Mouse (Mus musculus) thymus, postnatal 14 days (tissue): ENCODE results near the gene Alk.

Experiments
- DNase-seq: peaks from one replicate; pipeline ENCODE4 v3.0.0; 2021

Gene Alk

DNA sequence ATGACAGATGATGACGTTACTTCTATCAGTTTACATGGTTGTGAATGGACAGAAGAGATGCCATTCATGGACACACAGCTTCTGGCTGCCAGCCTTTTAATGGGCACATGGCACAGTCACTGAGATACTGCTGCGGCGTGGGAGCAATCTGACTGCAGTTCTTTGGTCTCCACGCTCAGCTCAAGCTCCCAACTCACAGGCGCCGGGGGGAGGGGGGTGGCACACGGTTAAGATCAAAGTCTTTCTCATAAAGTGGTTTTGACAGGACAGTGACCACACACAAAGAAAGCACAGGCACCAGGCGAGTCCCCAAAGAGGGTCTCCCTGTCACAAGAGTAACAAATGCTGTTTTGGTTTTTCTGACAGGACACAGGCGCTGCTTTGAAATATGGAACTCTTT is 641.7 kb downstream of the Alk start:
- no peak for DNase-seq

DNA sequence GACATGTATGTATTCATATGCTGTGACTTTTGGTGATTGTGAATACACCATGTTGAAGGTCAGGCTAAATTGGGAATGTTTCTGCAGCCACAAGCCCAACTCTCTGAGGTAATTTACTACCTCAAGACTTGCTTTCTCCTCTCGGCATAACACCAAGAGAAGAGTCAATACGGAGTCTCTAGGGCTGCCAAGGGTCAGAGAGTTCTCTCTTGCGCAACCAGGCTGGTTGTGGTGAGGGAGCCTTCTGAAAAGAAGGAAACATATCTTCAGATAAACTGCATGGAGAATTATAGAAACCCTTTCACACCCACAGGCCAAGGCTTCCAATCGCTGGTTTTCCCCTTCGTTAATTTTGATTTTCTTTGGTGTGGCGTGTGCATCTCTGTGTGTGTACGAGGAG is 649.4 kb downstream of the Alk start:
- no peak for DNase-seq

DNA sequence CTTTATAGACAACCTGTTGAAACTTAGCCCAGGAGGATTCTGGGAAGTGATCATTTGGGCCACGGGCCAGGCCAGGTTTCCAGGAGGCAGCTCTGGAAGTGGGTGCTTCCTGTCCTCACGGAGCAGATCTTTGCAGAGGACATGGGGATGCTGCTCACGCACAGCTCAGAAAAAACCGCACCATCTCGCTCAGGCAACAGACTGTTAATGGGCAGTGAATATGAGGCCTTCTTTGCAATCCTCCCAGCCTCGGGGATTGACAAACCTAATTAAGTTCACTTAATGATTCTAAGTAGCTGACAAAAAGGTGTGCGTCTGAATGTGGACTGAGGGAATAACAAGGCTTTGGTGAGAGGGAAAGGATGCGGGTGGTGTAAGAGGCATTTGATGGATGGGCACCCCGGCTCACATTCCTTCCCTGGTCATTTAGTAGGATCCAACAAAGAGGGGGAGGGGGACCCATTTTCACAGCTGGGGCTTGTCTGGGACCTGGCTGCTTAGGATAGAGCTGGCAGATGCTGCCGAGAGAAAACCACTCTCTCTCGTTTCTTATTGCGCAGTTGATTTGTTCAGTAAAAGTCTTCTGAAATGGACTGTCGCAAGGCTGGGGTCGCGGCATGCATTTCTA is 650.1 kb downstream of the Alk start:
- no peak for DNase-seq

DNA sequence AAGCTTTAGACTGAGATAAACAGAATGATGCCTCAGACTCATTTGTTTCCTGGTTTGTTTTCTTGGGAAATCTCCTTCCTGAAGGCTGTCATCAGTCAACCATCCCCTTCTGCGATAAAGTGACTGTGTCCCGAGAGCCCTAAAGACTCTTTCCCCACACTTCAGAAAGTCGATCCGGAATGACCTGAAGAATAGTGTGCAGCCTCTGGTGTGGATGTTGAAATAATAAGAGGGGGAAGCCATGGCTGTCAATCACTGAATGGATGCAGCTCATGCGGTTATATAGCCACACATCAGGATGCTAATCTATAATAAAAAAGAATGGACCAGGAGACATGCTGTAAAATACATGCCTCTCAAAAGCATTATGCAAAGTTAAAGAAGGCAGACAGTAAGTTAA is 653.5 kb downstream of the Alk start:
- DNase-seq, result no peak

DNA sequence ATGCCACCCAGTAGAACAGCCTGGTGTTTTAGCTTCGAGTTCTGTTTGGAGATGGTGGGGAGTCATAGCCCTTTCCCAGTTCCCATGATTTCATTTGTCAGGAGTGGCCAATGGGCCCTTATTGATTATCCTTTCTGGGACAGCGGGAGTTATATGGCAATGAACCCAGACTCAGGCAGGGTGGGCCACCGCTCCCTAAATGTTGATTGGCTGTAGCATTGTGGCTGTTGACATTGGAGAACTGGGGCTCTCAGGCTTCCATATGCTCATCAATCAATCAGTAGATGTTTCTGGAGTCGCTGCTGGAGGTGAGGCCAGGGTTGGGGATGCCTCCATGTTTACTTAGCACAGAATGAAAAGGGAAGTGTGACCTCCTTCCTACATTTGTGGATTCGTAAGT is 655.7 kb downstream of the Alk start:
- no peak for DNase-seq

DNA sequence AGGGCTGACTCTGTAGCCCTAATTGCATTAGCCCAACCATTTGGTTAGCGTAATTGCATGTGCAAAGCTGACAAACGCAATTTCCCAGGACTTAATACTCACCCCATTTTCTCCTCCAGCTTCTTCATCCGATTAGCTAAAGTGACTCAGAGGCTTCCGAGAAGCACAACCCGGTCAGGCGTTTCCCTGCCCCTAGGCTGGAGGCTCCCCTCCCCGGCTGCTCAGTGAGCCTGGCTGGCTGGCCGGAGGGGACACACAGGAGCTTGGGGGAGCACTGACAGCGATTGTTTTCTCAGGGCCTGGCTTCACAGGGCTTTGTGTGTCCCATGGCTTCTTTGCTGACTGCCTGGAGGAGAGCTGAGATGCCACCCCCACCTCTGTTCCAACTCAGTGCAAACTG is 657.0 kb downstream of the Alk start:
- DNase-seq, result no peak

DNA sequence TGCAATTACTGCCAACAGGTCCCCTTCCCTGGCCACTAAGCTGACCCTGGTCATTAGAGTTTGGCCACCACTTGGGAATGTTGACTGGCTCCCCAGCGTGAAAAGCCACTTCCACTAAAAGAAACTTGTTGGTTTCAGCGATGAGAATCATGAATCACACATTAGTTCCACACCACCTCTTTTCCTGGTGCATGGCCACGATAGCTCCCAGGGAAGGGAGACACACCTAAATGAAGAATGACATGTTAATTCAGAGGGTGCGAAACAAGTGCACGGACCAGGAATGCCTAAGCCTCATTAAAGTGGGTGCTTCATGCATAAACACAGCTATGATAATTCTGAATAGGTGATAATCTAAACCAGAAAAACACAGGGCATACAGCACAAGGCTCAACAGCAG is 660.4 kb downstream of the Alk start:
- no peak for DNase-seq

DNA sequence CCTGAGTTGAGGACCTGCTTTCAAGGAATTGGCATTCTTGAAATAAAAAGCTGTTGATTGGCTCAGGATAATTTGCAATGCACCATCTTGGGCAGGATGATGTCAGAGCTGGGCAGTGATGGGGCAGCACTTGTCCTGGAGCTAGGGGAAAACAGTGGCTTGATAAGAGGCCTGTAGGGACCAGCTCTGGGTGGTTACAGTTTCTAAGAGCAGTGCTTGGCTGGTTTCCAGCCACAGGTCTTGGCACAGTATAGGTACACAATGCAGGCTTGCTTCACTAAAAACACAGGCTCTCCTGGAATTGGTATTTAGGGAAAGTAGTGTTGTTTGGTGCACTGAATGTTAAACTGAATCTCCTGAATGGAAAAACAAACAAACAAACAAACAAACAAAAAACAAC is 662.4 kb downstream of the Alk start:
- DNase-seq, result no peak

DNA sequence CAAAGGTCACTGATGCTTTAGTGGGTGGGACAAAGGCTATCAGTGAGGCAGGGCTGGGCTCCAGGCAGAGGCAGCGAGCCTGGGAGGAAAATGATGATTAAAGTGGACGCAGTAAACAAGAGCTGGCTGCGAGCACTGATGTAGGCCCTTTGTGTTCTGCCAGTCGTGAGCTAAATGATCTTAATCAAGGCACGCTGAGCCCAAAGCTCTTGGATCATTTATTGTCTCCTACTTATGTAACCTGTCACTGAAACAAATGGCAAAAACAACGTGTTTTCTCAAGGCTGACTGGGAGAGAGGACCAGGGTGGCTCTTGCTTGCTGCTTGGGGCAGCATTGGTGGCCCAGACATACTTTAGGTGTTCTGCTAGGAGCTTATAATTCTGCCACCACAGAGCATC is 663.0 kb downstream of the Alk start:
- no peak for DNase-seq

DNA sequence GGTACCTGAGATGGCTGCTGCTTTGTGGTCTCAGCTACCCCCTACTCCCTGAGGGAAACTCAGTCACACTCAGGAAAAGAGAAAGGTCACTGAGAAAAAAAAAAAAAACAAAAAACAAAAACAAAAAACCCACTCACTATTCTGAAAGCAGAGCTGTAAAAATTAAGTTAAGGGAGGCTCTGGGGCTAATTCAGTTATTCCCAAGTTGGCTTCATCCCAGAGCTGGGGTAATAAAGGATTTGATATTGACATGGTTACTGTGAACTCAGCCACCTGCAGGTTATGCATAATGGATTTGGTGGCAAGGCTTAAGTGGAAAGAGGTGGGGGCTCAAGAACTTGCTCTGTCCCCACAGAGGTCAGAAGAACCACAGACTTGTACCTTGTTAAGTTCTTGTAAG is 667.7 kb downstream of the Alk start:
- no peak for DNase-seq

DNA sequence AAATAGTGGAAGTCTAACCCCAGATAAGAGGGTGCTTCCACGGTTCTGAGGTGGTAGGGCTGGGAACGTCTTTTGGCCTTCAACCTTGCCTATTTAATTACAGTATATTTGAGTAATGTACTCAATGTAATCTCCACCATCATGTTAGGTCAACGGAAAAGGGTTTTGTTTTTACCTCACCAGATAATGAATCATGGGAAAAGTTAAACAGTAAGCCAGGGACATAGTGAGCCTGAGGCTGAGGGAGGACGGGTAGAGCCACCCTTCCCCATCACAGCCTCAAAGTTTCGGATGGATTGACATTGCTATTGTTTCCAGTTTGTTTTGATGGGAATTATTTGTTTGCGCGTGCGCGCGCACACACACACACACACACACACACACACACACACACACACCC is 668.6 kb downstream of the Alk start:
- DNase-seq, result no peak

DNA sequence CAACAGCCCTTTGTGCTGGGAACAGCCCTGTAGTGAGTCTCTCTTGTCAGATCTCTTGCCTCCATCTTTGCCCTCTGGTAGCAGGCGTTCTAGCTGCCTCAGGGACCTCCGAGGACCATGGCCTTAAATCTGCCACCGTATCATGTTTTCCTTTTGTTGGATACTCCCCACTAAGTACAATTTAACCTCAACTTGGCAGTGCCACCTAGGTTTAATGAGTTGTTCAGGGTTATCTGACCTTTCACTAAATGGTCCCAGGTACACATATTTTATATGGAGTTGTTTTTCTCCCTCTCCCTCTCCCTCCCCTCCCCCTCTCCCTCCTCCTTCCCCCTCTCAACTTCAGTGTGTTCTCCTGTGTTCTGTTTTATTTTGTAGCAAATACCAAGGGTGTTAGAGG is 669.1 kb downstream of the Alk start:
- no peak for DNase-seq

DNA sequence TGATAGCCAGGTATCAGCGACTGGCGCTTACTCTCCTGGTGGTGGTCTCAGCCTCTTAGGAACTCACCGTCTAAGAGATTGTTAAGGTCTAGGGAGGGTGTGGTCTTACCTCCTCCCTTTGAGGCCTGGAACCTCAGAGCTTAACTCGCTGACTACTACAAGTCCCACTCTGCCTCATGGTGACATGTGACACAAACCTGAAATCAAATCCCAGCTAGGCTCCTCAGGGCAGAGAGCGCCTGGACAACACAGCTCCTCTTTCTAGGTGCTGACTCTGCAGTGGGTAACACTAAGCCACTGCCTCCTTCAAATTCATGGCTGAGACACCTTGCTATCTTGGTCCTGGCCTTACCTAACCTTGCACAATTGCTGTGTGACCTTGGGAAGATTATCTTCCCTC is 689.5 kb downstream of the Alk start:
- DNase-seq, result no peak

DNA sequence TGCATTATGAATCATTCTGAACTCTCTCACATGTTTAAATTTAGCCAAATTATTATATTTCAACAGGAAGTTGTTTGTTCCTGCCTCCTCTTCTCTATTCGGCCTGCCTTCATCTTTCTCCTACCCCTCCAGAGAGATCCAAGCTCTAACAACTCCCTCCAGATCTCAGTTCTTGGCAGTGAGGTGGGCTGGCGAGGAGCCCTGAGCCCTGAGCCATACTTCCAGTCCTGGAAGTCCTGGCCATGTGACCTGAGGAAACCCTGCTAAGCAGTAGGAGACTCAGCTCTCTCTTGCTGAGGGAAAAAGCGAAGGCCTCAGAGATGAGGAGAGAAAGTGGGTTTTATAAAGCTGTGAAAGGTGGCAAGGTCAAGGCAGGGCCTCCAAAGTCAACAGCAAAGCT is 689.9 kb downstream of the Alk start:
- DNase-seq, result no peak

DNA sequence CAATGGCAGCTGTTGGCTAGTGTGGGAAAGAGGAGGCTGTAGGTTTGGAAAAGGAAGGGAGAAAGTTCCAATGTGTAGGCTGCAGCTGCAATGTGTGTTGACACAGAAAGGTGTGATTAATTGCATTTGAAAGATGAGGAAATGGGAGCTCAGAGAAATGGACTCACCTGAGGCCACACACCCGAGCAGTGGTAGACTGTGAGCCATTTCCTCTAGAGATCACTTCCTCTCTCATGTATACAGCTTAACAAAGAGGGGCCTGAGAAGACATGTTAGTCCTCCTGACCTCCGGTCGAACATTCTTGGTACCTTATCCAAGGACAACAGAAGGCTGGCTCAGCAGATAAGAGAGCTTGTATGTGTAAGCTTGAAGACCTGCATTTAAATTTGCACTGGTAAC is 691.2 kb downstream of the Alk start:
- DNase-seq, result no peak

DNA sequence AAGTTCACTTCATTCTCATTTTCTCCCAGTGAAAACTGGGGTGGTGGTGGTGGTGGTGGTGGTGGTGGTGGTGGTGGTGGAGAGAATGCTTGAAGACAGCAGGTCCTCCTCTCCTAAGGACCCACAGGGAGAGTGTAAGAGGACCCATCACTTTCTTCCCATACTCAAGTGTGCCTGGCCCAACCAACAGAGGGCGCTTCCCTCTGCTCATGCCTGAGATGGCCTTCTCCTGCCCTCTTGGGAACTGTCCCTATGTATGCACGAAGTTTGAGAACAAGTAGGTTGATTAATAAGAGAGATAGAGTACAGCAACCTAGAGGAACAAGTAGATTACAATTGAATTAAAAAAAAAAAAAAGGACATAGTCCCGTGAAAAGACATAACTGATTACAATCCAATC is 695.3 kb downstream of the Alk start:
- peak; percentile 16 for DNase-seq

DNA sequence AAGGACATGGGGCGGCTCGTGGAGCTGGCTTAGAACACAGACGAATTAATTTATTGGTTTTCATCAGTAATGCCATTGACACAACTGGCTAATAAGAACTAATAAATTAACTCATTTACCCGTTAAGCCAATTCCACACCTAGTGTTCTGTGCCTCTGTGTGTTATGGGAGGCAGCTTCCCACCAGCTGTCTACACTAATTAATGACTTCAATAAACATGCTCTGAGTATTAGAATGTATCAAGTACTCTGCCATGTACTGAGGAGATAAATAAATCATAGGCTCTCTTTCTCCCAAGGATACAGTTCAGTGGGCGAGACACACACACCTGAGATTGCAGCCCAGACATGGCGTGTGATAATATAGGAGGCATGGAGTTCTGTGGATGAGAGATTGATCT is 723.1 kb downstream of the Alk start:
- DNase-seq, result no peak

DNA sequence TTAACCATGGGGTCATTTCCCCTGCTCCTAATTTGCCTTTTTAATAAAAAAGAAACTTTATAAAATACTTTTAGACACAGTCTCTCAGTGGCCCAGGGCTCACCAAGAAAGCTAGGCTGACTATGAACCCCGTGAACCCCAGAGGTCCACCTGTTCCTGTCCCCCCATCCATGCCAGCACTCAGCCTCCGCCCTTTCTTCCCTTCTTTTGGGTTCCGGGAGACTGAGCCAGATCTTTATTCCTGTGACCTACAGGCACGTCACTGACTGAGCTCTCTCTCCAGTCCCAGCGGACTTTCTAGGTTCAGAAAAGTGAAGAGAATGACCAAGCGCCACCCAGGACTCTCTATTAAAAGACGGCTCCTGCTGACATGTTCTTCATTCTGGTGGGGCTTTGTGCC is 728.9 kb downstream of the Alk start:
- DNase-seq, result no peak

DNA sequence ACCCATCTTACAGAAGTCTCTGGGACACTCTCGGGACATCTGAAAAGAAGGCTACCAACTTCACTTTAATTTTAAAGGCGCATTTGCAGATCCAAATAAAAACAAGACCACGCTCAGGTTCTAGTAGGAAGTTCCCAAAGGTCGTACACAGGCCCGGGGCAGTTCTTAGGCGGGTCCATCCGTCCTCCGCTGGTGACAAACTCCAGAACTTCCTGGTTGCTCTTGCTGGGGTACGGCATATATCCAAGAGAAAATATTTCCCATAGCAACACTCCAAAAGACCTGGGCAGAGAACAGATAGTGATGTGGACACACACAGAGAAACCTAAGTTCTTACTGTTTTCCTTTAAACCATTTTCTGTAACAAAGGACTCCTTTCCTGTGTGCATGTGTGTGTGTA is 729.6 kb downstream of the Alk start:
- no peak for DNase-seq

DNA sequence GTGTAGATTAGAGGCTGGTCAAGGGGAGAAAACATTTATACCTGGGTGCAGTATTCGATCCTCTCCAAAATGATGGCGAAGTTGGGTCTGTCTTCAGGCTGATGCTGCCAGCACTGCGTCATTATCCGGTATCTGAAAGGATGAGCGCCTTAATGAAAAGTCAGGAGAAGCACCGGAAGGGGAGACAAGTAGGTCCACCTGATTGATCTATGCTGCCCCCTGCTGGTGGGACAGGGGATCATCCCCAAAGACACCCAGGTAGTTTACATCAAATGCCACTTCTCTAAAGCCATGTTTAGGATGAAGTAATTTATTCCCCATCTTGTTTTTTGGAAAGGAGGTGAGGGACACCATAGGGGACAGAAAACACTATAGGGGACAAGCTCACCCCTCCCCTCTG is 730.4 kb downstream of the Alk start:
- peak; percentile 70 for DNase-seq

DNA sequence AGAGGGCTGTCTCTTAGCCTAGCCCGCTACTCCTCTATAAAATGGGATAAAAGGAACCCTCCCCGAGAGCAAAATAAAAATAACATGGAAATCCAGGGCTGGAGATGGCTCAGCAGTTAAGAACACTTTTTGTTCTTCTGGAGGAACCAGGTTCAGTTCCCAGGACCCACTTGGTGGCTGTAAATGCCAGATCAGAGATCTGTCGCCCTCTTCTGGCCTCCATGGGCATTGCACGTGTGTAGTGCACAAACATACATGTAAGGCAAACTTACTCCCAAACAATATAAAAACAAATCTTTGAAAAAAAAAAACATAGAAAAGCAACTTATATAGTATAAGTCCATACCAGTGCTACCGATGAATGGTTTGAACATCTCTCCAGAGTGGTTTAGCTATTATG is 731.5 kb downstream of the Alk start:
- DNase-seq, result peak; percentile 56

DNA sequence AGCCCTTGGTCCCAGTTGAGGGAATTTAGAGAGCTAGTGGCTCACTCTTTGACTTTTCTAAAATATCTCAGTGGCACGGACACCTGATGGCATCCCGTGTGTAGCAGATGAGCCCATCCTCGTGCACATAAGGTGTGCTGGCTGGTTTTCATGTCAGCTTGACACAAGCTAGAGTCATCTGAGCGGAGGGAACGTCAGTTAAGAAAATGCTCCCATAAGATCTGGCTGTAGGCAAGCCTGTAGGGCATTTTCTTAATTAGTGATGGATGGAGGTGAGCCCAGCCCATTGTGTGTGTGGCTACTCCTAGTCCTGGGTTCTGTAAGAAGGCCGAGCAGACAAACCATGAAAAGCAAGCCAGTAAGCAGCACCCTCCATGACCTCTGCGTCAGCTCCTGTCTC is 732.4 kb downstream of the Alk start:
- DNase-seq, result no peak

DNA sequence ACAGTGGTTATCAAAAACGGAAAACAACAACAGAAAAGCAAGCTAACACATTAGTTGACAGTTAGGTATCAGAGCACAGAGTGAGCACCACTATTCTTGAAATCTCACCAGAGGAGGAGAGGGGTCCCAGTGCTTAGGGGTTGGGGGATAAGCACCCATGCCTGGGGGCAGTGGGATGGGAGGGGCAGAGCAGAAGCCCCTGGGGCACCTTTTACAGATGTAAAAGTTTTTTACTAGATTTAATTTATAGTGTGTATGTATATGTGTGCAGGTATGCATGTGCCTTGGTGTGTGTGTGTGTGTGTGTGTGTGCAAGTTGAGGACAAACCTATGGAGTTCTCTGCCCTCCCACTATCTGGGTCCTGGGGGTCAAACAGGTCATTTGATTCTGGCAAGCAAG is 733.8 kb downstream of the Alk start:
- no peak for DNase-seq

DNA sequence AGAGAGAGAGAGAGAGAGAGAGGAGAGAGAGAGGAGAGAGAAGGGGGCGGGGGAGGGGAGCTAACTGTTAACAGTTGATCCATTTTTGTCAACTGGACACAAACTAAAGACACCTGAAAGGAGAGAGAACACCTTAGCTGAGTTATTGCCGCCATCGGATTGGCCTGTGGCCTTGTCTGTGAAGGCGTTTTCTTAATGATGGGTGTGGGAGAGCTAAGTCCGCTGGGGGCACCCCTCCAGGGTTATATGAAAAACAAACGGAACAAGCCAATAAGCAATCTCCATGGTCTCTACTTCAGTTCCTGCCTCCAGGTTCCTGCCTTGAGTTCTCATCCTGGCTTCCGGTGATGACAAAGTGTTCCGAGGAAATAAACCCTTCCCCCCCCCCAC is 734.2 kb downstream of the Alk start:
- DNase-seq, result no peak

DNA sequence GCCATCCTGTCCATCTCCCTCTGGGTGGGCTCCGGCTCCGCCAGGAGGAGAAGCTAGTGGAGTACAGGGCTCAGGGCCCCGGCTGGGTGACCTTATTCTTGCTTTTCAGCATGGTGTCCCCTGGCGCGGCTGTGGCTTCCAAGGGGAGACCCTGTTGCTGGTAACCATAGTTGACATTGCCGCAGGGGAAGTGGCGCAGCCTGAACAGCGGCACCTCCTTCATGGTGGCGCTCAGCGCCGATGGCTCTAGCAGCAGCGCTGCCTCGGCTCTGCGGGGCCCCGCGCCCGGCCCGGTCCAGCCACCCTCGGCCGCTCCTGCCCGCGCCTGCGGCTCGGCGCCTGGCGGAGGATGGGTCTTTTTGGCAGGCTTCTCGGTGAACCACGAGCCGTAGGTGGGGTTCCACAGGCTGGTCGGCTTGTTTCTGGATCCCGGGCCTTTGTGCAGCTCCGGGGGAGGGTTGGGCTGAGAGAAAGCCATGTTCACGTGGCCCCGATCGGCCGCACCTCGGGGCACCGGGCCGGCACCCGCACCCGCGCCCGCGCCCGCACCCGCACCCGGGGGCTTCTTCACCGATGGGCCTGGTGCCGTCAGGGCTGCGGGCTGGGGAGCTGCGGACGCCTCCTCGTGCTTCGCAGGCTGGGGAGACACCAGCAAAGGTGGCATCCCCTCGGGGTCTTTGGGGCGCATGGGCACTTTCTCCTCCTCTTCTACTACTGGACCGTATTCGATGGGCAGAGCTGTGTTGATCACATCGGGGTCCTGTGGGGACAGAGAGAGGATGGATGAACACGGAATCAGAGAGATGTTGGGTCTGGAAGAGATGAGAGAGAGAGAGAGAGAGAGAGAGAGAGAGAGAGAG is 734.8 kb downstream of the Alk start:
- no peak for DNase-seq
